Mouse (Mus musculus): Measurements from ENCODE around the gene Fen1.
"Not testable (repeated sequence)": the region's sequence is repeated elsewhere in the genome, so short reads cannot be mapped to it uniquely, and the experiment has no call there.

Fen1 gene

DNA sequence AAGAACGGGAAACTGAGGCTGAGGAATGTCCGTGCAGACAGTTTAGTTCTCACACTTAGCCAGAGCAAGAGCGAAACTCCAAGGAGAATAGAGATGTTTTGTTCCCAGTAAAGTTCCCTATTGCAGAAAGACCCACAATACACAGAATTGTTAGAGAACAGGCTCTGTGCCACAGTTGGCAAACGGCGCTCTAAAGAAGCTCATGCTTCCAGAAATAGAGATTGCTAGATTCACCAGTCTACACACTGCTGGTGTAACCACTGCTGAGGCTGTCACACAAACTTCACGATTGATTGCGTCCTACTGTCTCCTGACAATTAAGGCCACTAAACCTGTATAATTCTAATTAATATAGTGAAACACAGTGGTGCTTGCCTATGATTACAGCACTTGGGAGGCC lies 22.7 kb downstream of the Fen1 start:
- CTCF ChIA-PET: interaction anchor here (0.7 kb wide), 1 partner anchor 1210 kb away, joined by 3 read pairs; no protein-coding TSS in a partner anchor

DNA sequence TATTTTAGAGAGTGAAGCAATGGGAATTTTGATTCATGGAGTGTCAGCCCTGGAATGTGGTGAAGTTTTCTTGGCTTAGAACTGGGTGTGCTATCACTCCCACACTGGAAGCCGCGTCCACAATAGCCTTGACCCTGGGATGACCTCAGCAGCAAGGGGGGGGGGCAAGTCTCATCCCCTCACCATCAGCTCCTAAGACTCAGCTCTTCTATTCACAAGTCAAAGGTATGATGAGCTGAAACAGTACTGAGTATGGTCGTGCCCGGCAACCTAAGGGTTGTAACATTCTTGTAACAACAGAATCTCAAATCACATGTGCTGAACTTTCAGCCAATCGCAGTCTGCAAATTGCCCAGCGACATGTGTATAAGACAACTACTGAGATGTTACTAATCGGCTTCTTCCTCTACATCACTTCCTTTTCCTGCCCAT lies 27.0 kb downstream of the Fen1 start:
- CTCF ChIA-PET: no interaction called here

DNA sequence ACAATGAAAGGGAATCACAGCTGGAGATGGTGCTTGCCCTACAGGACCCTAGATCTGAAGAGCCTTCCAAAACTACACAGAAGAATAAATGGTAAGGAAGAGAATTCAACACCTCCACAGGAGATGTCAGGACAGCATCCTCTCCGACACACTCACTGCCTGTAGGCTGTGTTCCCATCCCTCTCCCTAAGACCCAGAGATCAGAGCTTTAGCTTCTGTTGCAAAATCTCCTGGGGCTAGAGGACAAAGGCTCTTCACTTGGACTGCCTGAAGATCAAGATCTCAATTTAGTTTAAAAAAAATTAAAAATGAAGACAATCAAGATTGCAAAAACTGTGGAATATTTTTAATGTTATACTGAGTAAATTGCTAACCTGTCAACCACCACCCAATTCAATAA lies 27.5 kb downstream of the Fen1 start:
- CTCF ChIA-PET: no interaction called here

DNA sequence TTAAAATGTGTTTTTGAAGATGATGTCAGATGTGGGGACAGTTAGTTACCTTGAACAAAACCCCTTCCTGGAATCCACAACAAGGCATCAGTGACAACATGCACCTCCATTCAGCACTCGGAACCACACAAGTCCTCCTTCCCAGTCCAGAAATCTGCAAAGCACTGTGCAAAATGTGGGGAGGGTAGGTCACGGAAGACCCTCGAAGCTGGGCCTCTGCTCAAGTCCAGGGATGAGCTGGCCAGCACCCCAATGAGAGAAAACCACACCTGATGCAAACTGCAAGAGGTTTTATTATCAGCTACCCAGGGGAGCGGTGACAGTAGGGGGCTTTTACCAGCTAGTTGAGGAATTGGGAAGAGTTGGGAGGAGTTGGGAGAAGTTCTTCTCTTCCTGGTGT lies 29.0 kb downstream of the Fen1 start:
- CTCF ChIA-PET: no interaction called here

DNA sequence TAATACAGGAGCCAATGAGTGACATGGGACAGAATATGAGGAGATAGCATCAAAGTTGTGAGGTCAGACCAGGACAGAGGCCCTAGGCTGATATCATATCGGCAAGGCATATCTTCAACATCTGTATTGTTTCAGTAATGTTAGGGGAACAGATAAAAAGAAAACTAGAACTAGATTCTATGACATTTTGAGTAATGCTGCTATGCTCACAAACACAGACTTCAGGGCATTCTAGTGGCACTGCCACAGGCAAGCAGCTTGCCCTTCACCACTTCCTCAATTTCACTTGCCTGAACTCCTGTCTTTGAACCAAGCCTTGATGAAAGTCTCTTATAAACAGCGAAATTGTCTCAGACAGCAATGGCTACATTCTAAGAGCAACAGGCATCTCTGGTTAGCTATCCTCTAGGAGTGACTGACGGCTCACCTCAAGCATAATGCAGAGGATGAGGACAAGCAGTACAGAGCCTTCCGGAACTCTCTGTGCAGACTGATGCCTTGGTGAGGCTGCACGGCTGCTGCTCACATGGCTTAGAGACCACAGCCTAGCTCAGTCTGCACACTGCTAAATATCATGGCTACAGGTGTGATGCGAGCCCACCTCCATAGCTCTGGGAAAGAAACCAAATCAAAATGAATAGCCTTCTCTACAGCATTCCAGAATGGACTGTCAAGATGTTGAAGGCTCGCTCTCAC lies 30.0 kb downstream of the Fen1 start:
- CTCF ChIA-PET: no interaction called here

DNA sequence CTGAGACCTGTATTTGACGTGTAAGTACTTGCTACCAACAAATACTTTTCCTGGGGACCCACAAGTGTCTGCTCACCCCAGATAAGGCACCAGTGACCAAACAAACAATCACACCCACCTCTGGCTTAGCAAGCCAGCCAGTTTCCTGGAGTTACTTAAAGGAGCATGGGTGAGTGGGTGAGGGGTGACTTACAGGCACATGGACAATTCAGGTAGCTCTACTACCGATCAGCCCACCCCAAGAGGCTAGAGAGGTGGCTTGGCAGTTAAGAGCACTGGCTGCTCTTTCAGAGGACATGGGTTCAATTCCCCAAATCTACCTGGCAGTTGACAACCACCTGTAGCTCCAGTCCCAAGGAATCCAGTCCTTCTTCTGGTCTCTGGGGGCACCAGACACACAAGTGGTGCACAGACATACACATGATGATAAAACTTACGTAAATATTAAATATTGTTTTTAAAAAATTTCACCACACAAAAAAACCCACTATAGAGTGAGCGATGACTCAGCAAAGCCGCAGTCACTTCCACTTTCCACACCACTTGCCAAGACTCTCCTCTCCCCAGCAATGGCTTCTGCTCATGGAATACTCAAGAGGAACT lies 30.8 kb downstream of the Fen1 start:
- CTCF ChIA-PET: no interaction called here

DNA sequence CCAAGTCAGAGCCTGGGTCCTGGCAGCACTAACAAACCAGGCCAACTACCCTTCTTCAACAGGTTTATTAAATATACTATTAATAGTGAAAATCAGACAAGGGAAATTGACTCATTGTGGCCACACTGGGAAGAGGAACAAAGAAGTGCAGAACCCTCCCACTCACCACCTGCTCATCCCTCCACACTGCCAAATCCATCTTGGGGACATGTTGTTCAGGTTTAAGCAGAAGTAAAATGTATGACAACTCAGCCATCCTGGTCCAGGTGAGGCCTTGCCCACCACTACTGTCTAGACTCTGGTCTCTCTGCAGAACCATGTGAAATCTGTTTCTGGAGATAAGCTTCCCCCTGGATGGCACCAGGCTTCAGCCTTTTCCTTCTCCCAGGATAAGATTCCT lies 32.1 kb downstream of the Fen1 start:
- CTCF ChIA-PET: no interaction called here

DNA sequence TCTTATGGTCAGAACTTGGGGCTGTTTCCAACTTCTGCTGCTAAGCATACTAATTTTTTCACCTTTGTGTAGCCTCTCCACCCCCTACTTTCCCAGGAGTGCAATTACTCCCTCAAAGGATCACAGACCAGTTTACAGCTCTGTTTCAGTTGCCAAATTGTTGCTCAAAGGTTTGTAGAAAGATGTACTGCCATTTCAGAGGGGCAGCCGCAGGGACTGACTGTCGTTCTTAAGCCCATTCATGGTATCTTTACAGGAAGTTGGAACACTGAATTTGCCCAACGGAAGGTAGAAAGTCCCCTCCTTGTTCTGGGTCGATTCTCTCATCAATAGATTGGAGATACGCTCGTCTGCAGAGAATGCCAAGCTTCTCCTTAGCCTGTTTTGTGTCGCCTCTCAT lies 32.6 kb downstream of the Fen1 start:
- CTCF ChIA-PET: no interaction called here

DNA sequence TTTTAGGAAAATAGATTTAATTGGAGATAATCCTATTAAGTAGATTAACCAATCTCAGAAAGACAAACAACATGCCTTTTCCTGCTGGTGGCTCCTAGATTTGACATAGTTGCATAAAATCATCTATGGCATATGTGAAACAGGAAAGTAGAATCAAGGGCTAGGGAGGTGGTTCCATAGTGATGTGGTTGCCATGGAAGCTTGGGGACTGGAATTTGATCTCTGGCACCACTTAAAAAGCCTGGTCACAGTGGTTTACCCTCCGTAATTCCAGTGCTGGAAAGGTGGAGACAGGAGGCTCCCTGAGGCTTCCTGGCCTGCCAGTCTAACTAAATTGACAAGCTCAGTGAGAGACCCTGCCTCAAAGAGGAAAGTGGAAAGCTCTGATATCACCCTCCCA lies 33.5 kb downstream of the Fen1 start:
- CTCF ChIA-PET: no interaction called here

DNA sequence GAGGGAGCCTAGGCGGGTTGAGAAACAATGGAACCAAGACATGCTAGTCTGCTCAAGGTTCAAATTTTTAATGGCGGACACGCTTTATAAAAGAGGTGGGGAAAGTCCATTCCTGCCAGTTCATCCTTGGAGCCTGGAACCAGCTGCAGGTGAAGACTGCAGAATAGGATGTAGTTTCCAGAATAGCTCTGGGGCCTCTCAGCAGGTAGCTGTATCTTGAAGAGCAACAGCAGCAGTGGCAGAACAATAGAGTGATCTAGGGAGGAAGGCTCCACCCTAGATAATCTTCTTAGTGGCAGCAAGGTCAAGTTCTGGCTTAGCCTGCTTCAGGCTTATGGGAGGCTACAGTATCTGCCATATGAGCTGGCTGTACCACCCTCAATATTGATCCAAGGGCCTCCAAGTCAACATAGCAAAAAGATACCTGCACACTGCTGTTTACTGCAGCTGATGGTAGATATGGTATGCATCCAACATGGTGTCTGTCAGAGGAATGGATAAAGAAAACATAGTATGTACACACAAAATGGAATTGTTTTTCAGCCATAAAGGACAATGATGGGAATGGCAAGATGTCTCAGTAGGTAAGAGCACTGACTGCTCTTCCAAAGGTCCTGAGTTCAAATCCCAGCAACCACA lies 34.2 kb downstream of the Fen1 start:
- CTCF ChIA-PET: not testable (repeated sequence)

DNA sequence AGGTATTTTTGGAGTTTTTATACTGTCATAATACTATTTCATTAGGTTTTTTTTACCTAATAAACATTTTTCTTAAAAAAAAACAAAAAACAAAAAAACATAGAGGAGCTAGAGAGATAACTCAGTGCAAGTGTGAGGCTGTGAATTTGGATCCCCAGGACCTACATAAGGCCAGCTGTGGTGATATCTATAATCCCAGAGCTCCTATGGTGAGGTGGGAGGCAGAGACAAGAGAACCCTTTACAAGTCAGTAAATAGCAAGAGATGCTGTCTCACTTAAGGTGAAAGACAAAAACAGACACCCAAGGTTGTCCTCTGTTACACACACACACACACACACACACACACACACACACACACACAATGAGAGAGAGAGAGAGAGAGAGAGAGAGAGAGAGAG lies 34.8 kb downstream of the Fen1 start:
- CTCF ChIA-PET: no interaction called here

DNA sequence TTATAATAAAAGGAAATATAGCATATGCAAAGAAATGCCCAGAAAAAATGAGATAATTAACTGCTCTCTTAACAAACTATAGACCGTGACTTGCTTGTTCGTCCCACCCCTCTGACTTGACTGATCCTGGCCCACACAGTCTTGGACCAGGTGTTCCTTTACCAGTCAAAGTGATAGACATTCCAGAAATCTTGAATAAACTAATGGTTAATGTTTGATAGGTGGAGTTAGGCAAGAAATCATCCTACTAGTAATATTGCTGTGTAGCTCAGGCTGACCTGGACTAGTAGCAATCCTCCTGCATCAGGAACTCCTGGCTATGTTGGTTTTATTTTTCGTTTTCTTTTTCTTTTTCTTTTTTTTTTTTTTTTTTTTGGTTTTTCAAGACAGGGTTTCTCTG lies 35.5 kb downstream of the Fen1 start:
- CTCF ChIA-PET: no interaction called here

DNA sequence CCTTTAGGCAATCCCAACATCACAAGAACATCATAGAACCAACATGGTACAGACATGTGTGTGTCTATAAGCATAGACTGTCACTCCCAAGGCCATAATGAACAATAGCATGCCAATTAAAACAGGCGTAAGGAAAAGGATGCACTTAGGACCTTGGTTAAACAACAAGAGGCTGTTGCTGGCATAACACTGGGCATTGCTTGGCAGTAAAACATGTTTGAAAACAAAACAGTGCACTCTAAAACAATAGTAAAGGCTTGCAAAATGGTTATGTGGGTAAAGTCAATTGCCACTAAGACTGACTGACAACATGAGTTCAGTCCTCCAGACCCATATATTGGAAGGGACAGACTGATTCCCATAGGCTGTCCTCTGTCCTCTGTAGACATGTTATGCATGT lies 36.0 kb downstream of the Fen1 start:
- CTCF ChIA-PET: no interaction called here

DNA sequence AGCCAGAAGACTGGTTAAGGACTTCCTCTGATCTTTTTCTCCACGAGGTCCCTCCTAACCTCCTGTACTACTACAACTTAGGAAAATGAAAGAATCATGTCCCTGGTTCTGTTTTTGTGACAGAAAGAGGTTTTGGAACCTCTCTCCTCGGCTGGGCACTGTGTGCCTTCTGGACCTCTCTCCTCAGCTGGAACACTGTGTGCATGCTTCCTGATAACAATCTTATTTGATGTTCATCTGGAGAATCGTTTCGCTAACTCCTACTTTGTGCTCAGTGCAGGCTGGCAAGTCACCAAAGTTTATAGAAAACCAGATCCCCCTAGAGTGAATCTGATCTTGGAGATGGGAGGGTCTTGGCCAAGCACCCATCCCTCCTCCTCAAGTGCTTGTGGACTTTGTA lies 36.9 kb downstream of the Fen1 start:
- CTCF ChIA-PET: no interaction called here

DNA sequence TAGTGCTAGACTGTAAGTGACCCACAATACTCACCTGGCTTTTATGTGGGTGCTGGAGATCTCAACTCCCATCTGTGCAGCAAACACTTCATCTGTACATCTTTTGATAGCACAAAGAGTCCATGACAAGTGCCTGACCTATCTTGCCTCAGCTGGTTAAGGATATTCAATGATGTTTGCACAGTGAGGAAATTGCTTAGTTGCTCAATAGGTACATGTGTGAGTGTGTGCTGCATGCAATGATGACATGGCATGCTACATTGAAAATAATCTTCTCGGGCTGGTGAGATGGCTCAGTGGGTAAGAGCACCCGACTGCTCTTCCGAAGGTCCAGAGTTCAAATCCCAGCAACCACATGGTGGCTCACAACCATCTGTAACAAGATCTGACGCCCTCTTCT lies 38.0 kb downstream of the Fen1 start:
- CTCF ChIA-PET: not testable (repeated sequence)

DNA sequence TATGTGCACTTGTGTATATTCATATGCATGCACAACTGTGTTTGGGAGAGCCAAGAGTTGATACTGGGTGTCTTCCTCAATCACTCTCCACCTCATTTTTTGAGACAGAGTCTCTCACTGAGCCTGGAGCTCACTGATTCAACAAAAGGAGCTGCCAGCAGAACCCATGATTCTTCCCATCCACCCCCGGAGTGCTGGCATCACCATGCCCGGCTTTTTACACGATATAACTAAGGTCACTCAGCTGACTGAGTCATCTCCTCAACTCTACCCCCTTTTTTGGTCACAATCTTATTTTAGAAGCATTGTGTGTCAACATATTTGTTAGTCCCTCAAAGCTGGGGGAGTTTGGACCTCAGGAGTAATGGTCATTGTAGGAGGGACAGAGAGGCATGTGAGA lies 40.1 kb downstream of the Fen1 start:
- CTCF ChIA-PET: no interaction called here

DNA sequence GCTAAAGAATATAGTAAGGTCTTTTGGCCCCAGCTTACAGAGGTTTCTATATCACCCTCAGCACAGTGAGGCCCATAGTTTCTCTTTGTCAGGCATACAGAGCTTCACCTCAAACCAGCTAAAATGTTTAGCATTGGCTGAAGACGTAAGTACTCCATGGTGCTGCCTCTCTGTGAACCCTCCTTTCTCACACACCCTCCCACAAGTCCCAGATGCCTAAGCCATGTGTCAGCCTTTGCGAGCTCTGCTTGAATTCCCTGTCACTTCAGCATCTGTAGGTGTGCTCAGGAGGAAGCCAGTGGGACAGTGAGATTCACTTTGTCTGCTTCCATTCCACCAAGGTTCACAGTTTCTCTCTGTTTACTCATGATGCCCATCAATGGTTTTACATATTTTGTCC lies 46.2 kb downstream of the Fen1 start:
- CTCF ChIA-PET: interaction anchor here (0.6 kb wide), 1 partner anchor 75 kb away, joined by 3 read pairs; no protein-coding TSS in a partner anchor

DNA sequence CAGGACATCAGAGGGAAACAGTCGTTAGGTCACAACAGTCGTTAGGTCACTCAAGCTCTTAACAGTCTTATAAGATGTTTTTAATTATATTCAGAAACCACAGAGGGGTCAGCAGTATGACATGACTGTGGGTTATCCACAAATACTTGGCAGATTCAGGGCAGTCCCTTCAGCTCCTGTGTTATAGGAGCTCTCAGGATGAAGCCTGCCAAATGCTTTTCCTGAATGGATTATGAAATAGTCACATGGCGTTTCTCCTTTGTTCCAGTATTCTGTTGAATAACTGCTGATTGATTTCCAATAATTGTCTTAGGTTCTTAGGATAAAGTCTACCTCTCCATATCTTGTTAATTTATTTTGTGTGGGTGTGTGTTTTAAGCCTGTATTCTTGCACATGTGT lies 54.8 kb downstream of the Fen1 start:
- CTCF ChIA-PET: no interaction called here

Data from spleen, embryonic (tissue).